Mouse (Mus musculus) embryonic facial prominence, embryonic 13.5 days (tissue): Measurements from ENCODE around the gene Wnt5a. TPM values are rescaled to one million over a fixed set of nuclear protein-coding genes. Genes with fewer than 3 reads are reported as not detected.

ENCODE experiments used
- ATAC-seq: fragments of 200-750 bp; cut with Nextera tagmentation; 2 replicates; pipeline ENCODE4 v1.8.0; 2017; ENCODE audit warnings: low read depth; ENCODE audit not compliant: insufficient number of reproducible peaks, insufficient read depth, low FRiP score, low TSS enrichment
- H3K27ac ChIP-seq: fragments of 300-500 bp; sonication (generic); 2 replicates; pipeline ENCODE4 v1.5.1; 2015; ENCODE audit warnings: moderate library complexity, mild to moderate bottlenecking, inconsistent platforms
- H3K27me3 ChIP-seq: fragments of 300-500 bp; sonication (generic); 2 replicates; pipeline ENCODE4 v1.6.1; 2015; ENCODE audit warnings: mild to moderate bottlenecking, inconsistent platforms
- H3K36me3 ChIP-seq: fragments of 300-500 bp; sonication (generic); 2 replicates; pipeline ENCODE4 v1.6.1; 2015; ENCODE audit warnings: mild to moderate bottlenecking, inconsistent platforms
- H3K4me1 ChIP-seq: fragments of 300-500 bp; sonication (generic); 2 replicates; pipeline ENCODE4 v1.6.1; 2015; ENCODE audit warnings: inconsistent platforms
- H3K4me2 ChIP-seq: fragments of 300-500 bp; sonication (generic); 2 replicates; pipeline ENCODE4 v1.6.1; 2015; ENCODE audit warnings: moderate library complexity, mild to moderate bottlenecking, inconsistent platforms
- H3K4me3 ChIP-seq: fragments of 300-500 bp; sonication (generic); 2 replicates; pipeline ENCODE4 v1.5.1; 2015; ENCODE audit warnings: mild to moderate bottlenecking, inconsistent platforms
- H3K9ac ChIP-seq: fragments of 300-500 bp; sonication (generic); 2 replicates; pipeline ENCODE4 v1.6.1; 2015; ENCODE audit warnings: mild to moderate bottlenecking, inconsistent platforms
- H3K9me3 ChIP-seq: fragments of 300-500 bp; sonication (generic); 2 replicates; pipeline ENCODE4 v1.6.1; 2016; ENCODE audit warnings: inconsistent platforms
- WGBS: fragments of 180-500 bp; shearing (Covaris S2); methylation state at CpG from one replicate; pipeline ENCODE4 v1.1.7; 2015; ENCODE audit warnings: mixed read lengths; 5-methylcytosine and 5-hydroxymethylcytosine counted together
- polyA plus RNA-seq: library from polyadenylated mRNA; unstranded; fragments of >200 nt; fragmentation: Nextera tagmentation; extraction: Ambion mirVana; gene quantifications from 2 replicates; pipeline ENCODE4 v1.2.1, GENCODE M21; 2015

The Wnt5a gene
- polyA plus RNA-seq, 1 experiment from 2014 or later: 280 TPM

- WGBS: 92% methylated on average over 5 of the region's 5 CpGs
- Histone ChIP-seq H3K4me1 (no peaks in the 10 kb centered on the region), H3K27ac (no peak overlapping the region), H3K4me2 (no peak overlapping the region), H3K27me3 (no peaks in the 10 kb centered on the region), H3K9me3 (no peaks in the 10 kb centered on the region), H3K9ac (no peak overlapping the region), H3K4me3 (no peak overlapping the region), H3K36me3 (no peaks in the 10 kb centered on the region)
- ATAC-seq: no peak
Observed at GRCm38 (mm10) chr14:28494273-28494672, 10.3 kb upstream of the Wnt5a start.

- 66% methylated on average over 12 of the region's 12 CpGs for WGBS
- H3K9me3 ChIP-seq: no peaks in the 10 kb centered on the region
- no peaks in the 10 kb centered on the region for H3K27me3 ChIP-seq
- no peak overlapping the region for H3K4me3 ChIP-seq
- ATAC-seq: no peak
- no peak overlapping the region for H3K9ac ChIP-seq
- H3K27ac ChIP-seq: no peak overlapping the region; the same call in 1 of the 2 replicates
- H3K4me2 ChIP-seq: no peak overlapping the region
- H3K4me1 ChIP-seq: peaks cover 12% of the 10 kb centered on the region
- H3K36me3 ChIP-seq: no peaks in the 10 kb centered on the region
Observed at GRCm38 (mm10) chr14:28501216-28501878, 3.2 kb upstream of the Wnt5a start.

- no peak overlapping the region for H3K27ac ChIP-seq
- H3K9me3 ChIP-seq: no peaks in the 10 kb centered on the region
- peaks cover 12% of the 10 kb centered on the region for H3K4me1 ChIP-seq
- peak overlapping the region; percentile 87; the same call in 1 of the 2 replicates for H3K4me2 ChIP-seq
- no peak for ATAC-seq
- no peaks in the 10 kb centered on the region for H3K27me3 ChIP-seq
- no peak overlapping the region for H3K9ac ChIP-seq
- WGBS: 89% methylated on average over 2 of the region's 2 CpGs
- 0 out of 2 replicates have a peak overlapping the region, but pooled peaks have one; percentile 91 for H3K4me3 ChIP-seq
- peaks cover under 1% of the 10 kb centered on the region; the same call in 1 of the 2 replicates for H3K36me3 ChIP-seq
Observed at GRCm38 (mm10) chr14:28503276-28503675, 1.3 kb upstream of the Wnt5a start.

- peak; percentile 44; the same call in 1 of the 2 replicates for ATAC-seq
- peak overlapping the region; percentile 87 for H3K4me2 ChIP-seq
Observed at GRCm38 (mm10) chr14:28505051-28505585, 568 bp downstream of the Wnt5a start.

GRCm38 (mm10) chr14:28505586-28506375 is 1.2 kb downstream of the Wnt5a start:
- Histone ChIP-seq H3K27me3 (no peaks in the 10 kb centered on the region), H3K9me3 (no peaks in the 10 kb centered on the region), H3K4me3 (peak overlapping the region; percentile 91), H3K9ac (peak overlapping the region; percentile 100), H3K36me3 (peaks cover 16% of the 10 kb centered on the region), H3K4me1 (peaks cover 12% of the 10 kb centered on the region), H3K4me2 (peak overlapping the region; percentile 87), H3K27ac (peak overlapping the region; percentile 100)
- no peak for ATAC-seq
- WGBS: under 1% methylated on average over 62 of the region's 62 CpGs

More at GRCm38 (mm10) chr14:28505051-28505585, 568 bp downstream of the Wnt5a start:
- H3K9ac ChIP-seq: peak overlapping the region; percentile 100
- peaks cover 12% of the 10 kb centered on the region for H3K4me1 ChIP-seq
- H3K27me3 ChIP-seq: no peaks in the 10 kb centered on the region
- peak overlapping the region; percentile 100 for H3K27ac ChIP-seq
- no peaks in the 10 kb centered on the region for H3K9me3 ChIP-seq
- WGBS: under 1% methylated on average over 22 of the region's 22 CpGs
- peak overlapping the region; percentile 91 for H3K4me3 ChIP-seq
- peaks cover 9% of the 10 kb centered on the region for H3K36me3 ChIP-seq

- H3K27ac ChIP-seq: peak overlapping the region; percentile 100
Observed at GRCm38 (mm10) chr14:28506376-28506831, 1.9 kb downstream of the Wnt5a start.

GRCm38 (mm10) chr14:28507011-28507410 is 2.5 kb downstream of the Wnt5a start:
- no peak for ATAC-seq
- WGBS: under 1% methylated on average over 15 of the region's 15 CpGs
- H3K4me3 ChIP-seq: peak overlapping the region; percentile 91

More at GRCm38 (mm10) chr14:28506376-28506831, 1.9 kb downstream of the Wnt5a start:
- Histone ChIP-seq H3K4me2 (peak overlapping the region; percentile 87), H3K9ac (peak overlapping the region; percentile 100), H3K4me3 (peak overlapping the region; percentile 91), H3K36me3 (peaks cover 16% of the 10 kb centered on the region), H3K4me1 (peaks cover 12% of the 10 kb centered on the region), H3K9me3 (no peaks in the 10 kb centered on the region), H3K27me3 (no peaks in the 10 kb centered on the region)
- no peak for ATAC-seq
- under 1% methylated on average over 29 of the region's 29 CpGs for WGBS

GRCm38 (mm10) chr14:28507471-28507870 is 2.9 kb downstream of the Wnt5a start:
- WGBS: under 1% methylated on average over 18 of the region's 18 CpGs
- peaks cover 12% of the 10 kb centered on the region for H3K4me1 ChIP-seq
- no peak for ATAC-seq

More at GRCm38 (mm10) chr14:28507011-28507410, 2.5 kb downstream of the Wnt5a start:
- Histone ChIP-seq H3K36me3 (peaks cover 16% of the 10 kb centered on the region), H3K27me3 (no peaks in the 10 kb centered on the region), H3K4me2 (peak overlapping the region; percentile 87), H3K27ac (peak overlapping the region; percentile 100), H3K9me3 (no peaks in the 10 kb centered on the region), H3K4me1 (peaks cover 12% of the 10 kb centered on the region), H3K9ac (peak overlapping the region; percentile 100)

GRCm38 (mm10) chr14:28508288-28509258 is 4.0 kb downstream of the Wnt5a start:
- H3K36me3 ChIP-seq: peaks cover 25% of the 10 kb centered on the region
- H3K4me3 ChIP-seq: peak overlapping the region; percentile 91
- peak overlapping the region; percentile 87 for H3K4me2 ChIP-seq
- no peaks in the 10 kb centered on the region for H3K9me3 ChIP-seq
- WGBS: 6% methylated on average over 27 of the region's 27 CpGs
- H3K27me3 ChIP-seq: no peaks in the 10 kb centered on the region
- H3K27ac ChIP-seq: peak overlapping the region; percentile 100
- ATAC-seq: no peak
- H3K4me1 ChIP-seq: peaks cover 14% of the 10 kb centered on the region
- H3K9ac ChIP-seq: peak overlapping the region; percentile 100

More at GRCm38 (mm10) chr14:28507471-28507870, 2.9 kb downstream of the Wnt5a start:
- peak overlapping the region; percentile 87 for H3K4me2 ChIP-seq
- peaks cover 16% of the 10 kb centered on the region for H3K36me3 ChIP-seq
- peak overlapping the region; percentile 100 for H3K9ac ChIP-seq
- H3K27me3 ChIP-seq: no peaks in the 10 kb centered on the region
- H3K27ac ChIP-seq: peak overlapping the region; percentile 100
- H3K9me3 ChIP-seq: no peaks in the 10 kb centered on the region
- H3K4me3 ChIP-seq: peak overlapping the region; percentile 91

- Histone ChIP-seq H3K4me2 (peak overlapping the region; percentile 87), H3K9me3 (no peaks in the 10 kb centered on the region), H3K4me3 (peak overlapping the region; percentile 91), H3K9ac (peak overlapping the region; percentile 100), H3K27ac (peak overlapping the region; percentile 100), H3K4me1 (peaks cover 12% of the 10 kb centered on the region), H3K27me3 (no peaks in the 10 kb centered on the region), H3K36me3 (peaks cover 31% of the 10 kb centered on the region)
- WGBS: under 1% methylated on average over 47 of the region's 47 CpGs
- peak; percentile 61 for ATAC-seq
Observed at GRCm38 (mm10) chr14:28509441-28510340, 5.1 kb downstream of the Wnt5a start.
